Mouse (Mus musculus): Measurements from ENCODE around the gene P2ry6. TPM values are rescaled to one million over a fixed set of nuclear protein-coding genes. Genes with fewer than 3 reads are reported as not detected.
A peak's percentile ranks its signal among the peaks of the same experiment; 100 is the strongest.

Gene P2ry6
- total RNA-seq, 1 experiment: 0.45 TPM

GRCm38 (mm10) chr7:100972875-100973274 lies 1.6 kb downstream of the P2ry6 start:
- H3K27ac ChIP-seq (ENCODE audit: insufficient read depth, low read depth, low read length, poor library complexity, severe bottlenecking): no peak overlapping the region
- H3K4me3 ChIP-seq (ENCODE audit: insufficient read depth in 1 of 2, low read depth in 1 of 2, low read length in 2 of 2, poor library complexity in 1 of 2, severe bottlenecking in 1 of 2): no peak overlapping the region
- no peaks in the 10 kb centered on the region for H3K9me3 ChIP-seq (ENCODE audit: control insufficient read depth, insufficient read depth, low read depth, low read length)
- in situ Hi-C loops (cut with MboI; ENCODE audit: low sequenced_read_pairs in 2 of 2, unreplicated experiment in 2 of 2): no loop called here
- H3K36me3 ChIP-seq (ENCODE audit: control insufficient read depth, insufficient read depth, low read length, poor library complexity, severe bottlenecking): no peaks in the 10 kb centered on the region
- H3K9ac ChIP-seq (ENCODE audit: insufficient read depth, low read depth, low read length, poor library complexity, severe bottlenecking): no peak overlapping the region
- H3K4me1 ChIP-seq (ENCODE audit: control insufficient read depth in 2 of 2, insufficient read depth in 2 of 2, low read length in 2 of 2, poor library complexity in 1 of 2): peaks cover 0 to 4% of the 10 kb centered on the region in 2 experiments; a peak in 1 of 4 replicates
- TF ChIP-seq ZNF384 (IDR thresholded peaks at IDR 0.05; ENCODE audit: low read depth, low read length) (no peak), ZC3H11A (IDR thresholded peaks at IDR 0.05; ENCODE audit: borderline replicate concordance, low read depth, low read length) (no peak), HCFC1 (IDR thresholded peaks at IDR 0.05; ENCODE audit: borderline replicate concordance, insufficient read depth, low read length) (no peak), CHD2 (IDR thresholded peaks at IDR 0.05; ENCODE audit: low read depth, low read length) (no peak), MAFK (IDR thresholded peaks at IDR 0.05; ENCODE audit: insufficient read depth, low read depth, low read length) (no peak)
- no peak for DNase-seq (ENCODE audit: low read depth, low spot score)

GRCm38 (mm10) chr7:100968874-100969659 lies 5.4 kb downstream of the P2ry6 start:
- in situ Hi-C loops (cut with MboI; ENCODE audit: low sequenced_read_pairs in 2 of 2, unreplicated experiment in 2 of 2): no loop called here
- Histone ChIP-seq H3K27ac (ENCODE audit: insufficient read depth, low read depth, low read length, poor library complexity, severe bottlenecking) (no peak overlapping the region), H3K4me3 (ENCODE audit: insufficient read depth in 1 of 2, low read depth in 1 of 2, low read length in 2 of 2, poor library complexity in 1 of 2, severe bottlenecking in 1 of 2) (no peak overlapping the region), H3K9me3 (ENCODE audit: control insufficient read depth, insufficient read depth, low read depth, low read length) (no peaks in the 10 kb centered on the region), H3K9ac (ENCODE audit: insufficient read depth, low read depth, low read length, poor library complexity, severe bottlenecking) (no peak overlapping the region), H3K4me1 (ENCODE audit: control insufficient read depth in 2 of 2, insufficient read depth in 2 of 2, low read length in 2 of 2, poor library complexity in 1 of 2) (peaks cover 0 to 6% of the 10 kb centered on the region in 2 experiments; a peak in 1 of 4 replicates), H3K36me3 (ENCODE audit: control insufficient read depth, insufficient read depth, low read length, poor library complexity, severe bottlenecking) (no peaks in the 10 kb centered on the region)
- TF ChIP-seq MAFK (IDR thresholded peaks at IDR 0.05; ENCODE audit: insufficient read depth, low read depth, low read length): no peak
- no peak for TF ChIP-seq ZNF384 (IDR thresholded peaks at IDR 0.05; ENCODE audit: low read depth, low read length)
- no peak for TF ChIP-seq ZC3H11A (IDR thresholded peaks at IDR 0.05; ENCODE audit: borderline replicate concordance, low read depth, low read length)
- TF ChIP-seq CHD2 (IDR thresholded peaks at IDR 0.05; ENCODE audit: low read depth, low read length): no peak
- TF ChIP-seq HCFC1 (IDR thresholded peaks at IDR 0.05; ENCODE audit: borderline replicate concordance, insufficient read depth, low read length): no peak
- no peak for DNase-seq (ENCODE audit: low read depth, low spot score)

GRCm38 (mm10) chr7:100968376-100968775 lies 6.1 kb downstream of the P2ry6 start:
- in situ Hi-C loops (cut with MboI; ENCODE audit: low sequenced_read_pairs in 2 of 2, unreplicated experiment in 2 of 2): no loop called here

GRCm38 (mm10) chr7:100967850-100968249 lies 6.6 kb downstream of the P2ry6 start:
- Histone ChIP-seq H3K9ac (ENCODE audit: insufficient read depth, low read depth, low read length, poor library complexity, severe bottlenecking) (no peak overlapping the region), H3K9me3 (ENCODE audit: control insufficient read depth, insufficient read depth, low read depth, low read length) (no peaks in the 10 kb centered on the region), H3K4me1 (ENCODE audit: control insufficient read depth in 2 of 2, insufficient read depth in 2 of 2, low read length in 2 of 2, poor library complexity in 1 of 2) (peaks cover 0 to 6% of the 10 kb centered on the region in 2 experiments; a peak in 1 of 4 replicates), H3K4me3 (ENCODE audit: insufficient read depth in 1 of 2, low read depth in 1 of 2, low read length in 2 of 2, poor library complexity in 1 of 2, severe bottlenecking in 1 of 2) (0 out of 4 replicates have a peak overlapping the region, but pooled peaks of 1 of the 2 experiments have one; percentile 16), H3K36me3 (ENCODE audit: control insufficient read depth, insufficient read depth, low read length, poor library complexity, severe bottlenecking) (no peaks in the 10 kb centered on the region), H3K27ac (ENCODE audit: insufficient read depth, low read depth, low read length, poor library complexity, severe bottlenecking) (no peak overlapping the region)
- TF ChIP-seq ZC3H11A (IDR thresholded peaks at IDR 0.05; ENCODE audit: borderline replicate concordance, low read depth, low read length): no peak
- no peak for TF ChIP-seq MAFK (IDR thresholded peaks at IDR 0.05; ENCODE audit: insufficient read depth, low read depth, low read length)
- no peak for TF ChIP-seq ZNF384 (IDR thresholded peaks at IDR 0.05; ENCODE audit: low read depth, low read length)
- TF ChIP-seq HCFC1 (IDR thresholded peaks at IDR 0.05; ENCODE audit: borderline replicate concordance, insufficient read depth, low read length): no peak
- TF ChIP-seq CHD2 (IDR thresholded peaks at IDR 0.05; ENCODE audit: low read depth, low read length): no peak
- in situ Hi-C loops (cut with MboI; ENCODE audit: low sequenced_read_pairs in 2 of 2, unreplicated experiment in 2 of 2): no loop called here
- DNase-seq (ENCODE audit: low read depth, low spot score): no peak

More at GRCm38 (mm10) chr7:100968376-100968775, 6.1 kb downstream of the P2ry6 start:
- Histone ChIP-seq H3K9me3 (ENCODE audit: control insufficient read depth, insufficient read depth, low read depth, low read length) (no peaks in the 10 kb centered on the region), H3K9ac (ENCODE audit: insufficient read depth, low read depth, low read length, poor library complexity, severe bottlenecking) (no peak overlapping the region), H3K4me1 (ENCODE audit: control insufficient read depth in 2 of 2, insufficient read depth in 2 of 2, low read length in 2 of 2, poor library complexity in 1 of 2) (peaks cover 0 to 6% of the 10 kb centered on the region in 2 experiments; a peak in 1 of 4 replicates), H3K27ac (ENCODE audit: insufficient read depth, low read depth, low read length, poor library complexity, severe bottlenecking) (no peak overlapping the region), H3K4me3 (ENCODE audit: insufficient read depth in 1 of 2, low read depth in 1 of 2, low read length in 2 of 2, poor library complexity in 1 of 2, severe bottlenecking in 1 of 2) (no peak overlapping the region), H3K36me3 (ENCODE audit: control insufficient read depth, insufficient read depth, low read length, poor library complexity, severe bottlenecking) (no peaks in the 10 kb centered on the region)
- TF ChIP-seq HCFC1 (IDR thresholded peaks at IDR 0.05; ENCODE audit: borderline replicate concordance, insufficient read depth, low read length) (no peak), CHD2 (IDR thresholded peaks at IDR 0.05; ENCODE audit: low read depth, low read length) (no peak), MAFK (IDR thresholded peaks at IDR 0.05; ENCODE audit: insufficient read depth, low read depth, low read length) (no peak), ZC3H11A (IDR thresholded peaks at IDR 0.05; ENCODE audit: borderline replicate concordance, low read depth, low read length) (no peak), ZNF384 (IDR thresholded peaks at IDR 0.05; ENCODE audit: low read depth, low read length) (no peak)
- DNase-seq (ENCODE audit: low read depth, low spot score): no peak

Measured in ES-E14 (cell line).